Mouse (Mus musculus) C2C12 (cell line): ENCODE data around the gene Rnd1. TPM values are rescaled to one million over a fixed set of nuclear protein-coding genes. Genes with fewer than 3 reads are reported as not detected.

Source experiments
- H3K27me3 ChIP-seq: one replicate; pipeline ENCODE4 v1.6.1; 2011; ENCODE audit not compliant: control insufficient read depth, insufficient read depth, insufficient read length
- H3K36me3 ChIP-seq: one replicate; pipeline ENCODE4 v1.6.1; 2011; ENCODE audit not compliant: control insufficient read depth, insufficient read depth
- H3K4me3 ChIP-seq: one replicate; pipeline ENCODE4 v1.5.1; 2011; ENCODE audit warnings: mild to moderate bottlenecking, control low read depth; ENCODE audit not compliant: poor library complexity, insufficient read depth, severe bottlenecking
- H3K79me2 ChIP-seq: one replicate; pipeline ENCODE4 v1.6.1; 2011; ENCODE audit not compliant: control insufficient read depth, insufficient read depth
- H3K79me3 ChIP-seq: one replicate; pipeline ENCODE4 v1.6.1; 2011; ENCODE audit warnings: low read depth, control low read depth
- H3ac ChIP-seq: one replicate; pipeline ENCODE3; 2011; ENCODE audit warnings: low read depth; ENCODE audit not compliant: control insufficient read depth, insufficient read length
- CEBPB ChIP-seq: IDR thresholded peaks from one replicate; pipeline ENCODE4 v1.6.1; 2011; ENCODE audit warnings: low read depth, mild to moderate bottlenecking, control low read depth, moderate library complexity
- CTCF ChIP-seq: IDR thresholded peaks from one replicate; pipeline ENCODE4 v1.5.1; 2011; ENCODE audit not compliant: control insufficient read depth, insufficient read depth, insufficient read length
- FOSL1 ChIP-seq: IDR thresholded peaks from one replicate; pipeline ENCODE4 v1.8.0; 2011; ENCODE audit warnings: mild to moderate bottlenecking, low read length; ENCODE audit not compliant: poor library complexity, insufficient read depth, severe bottlenecking
- MAX ChIP-seq: IDR thresholded peaks from one replicate; pipeline ENCODE4 v1.6.1; 2011; ENCODE audit warnings: mild to moderate bottlenecking, control low read depth
- MYOD1 ChIP-seq: IDR thresholded peaks from one replicate; pipeline ENCODE4 v1.6.1; 2011; ENCODE audit warnings: low read depth; ENCODE audit not compliant: control insufficient read depth, insufficient read length
- MYOG ChIP-seq: IDR thresholded peaks from one replicate; pipeline ENCODE4 v1.6.1; 2011; ENCODE audit not compliant: control insufficient read depth, insufficient read length; ENCODE audit errors: extremely low read depth
- USF1 ChIP-seq: IDR thresholded peaks from one replicate; pipeline ENCODE4 v1.6.1; 2011; ENCODE audit warnings: low read depth, mild to moderate bottlenecking, control low read depth, moderate library complexity
- polyA plus RNA-seq: library from polyadenylated mRNA; unstranded; fragments of >200 nt; fragmentation: generic; extraction: Trizol; gene quantifications from one replicate; pipeline ENCODE4 v1.2.1, GENCODE M21; 2012; ENCODE audit warnings: missing spikeins

The Rnd1 gene
- polyA plus RNA-seq, 1 experiment = 10.5 TPM

DNA sequence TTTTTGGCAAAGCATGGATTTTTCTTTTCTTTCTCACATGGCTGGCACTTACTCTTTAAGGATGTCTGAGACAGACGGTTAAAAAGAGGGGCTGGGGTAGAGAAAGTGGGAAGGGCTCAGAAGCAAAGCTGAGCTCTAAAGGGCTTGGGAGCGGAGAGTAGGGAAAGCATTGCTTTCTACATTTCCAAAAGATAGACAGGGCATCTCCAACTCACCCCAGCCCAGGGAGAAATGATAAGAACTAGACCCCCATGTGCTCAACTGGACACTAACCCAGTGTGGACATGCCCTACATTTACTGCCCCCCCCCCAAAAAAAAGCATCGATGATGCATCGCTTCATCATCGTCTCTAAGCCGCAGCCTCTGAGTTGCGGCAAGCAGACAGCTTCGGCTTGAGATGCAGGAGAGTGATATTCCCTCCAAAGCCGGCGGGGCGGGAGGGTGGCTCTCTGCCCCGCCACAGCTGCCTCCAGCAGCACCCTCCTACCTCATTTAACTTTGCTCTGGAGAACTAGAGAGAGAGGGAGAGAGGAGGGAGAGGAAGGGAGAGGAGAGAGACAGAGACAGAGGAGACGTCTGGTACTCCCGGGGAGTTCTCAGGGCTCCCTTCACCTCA, 1.5 kb downstream of the Rnd1 start:
- Histone ChIP-seq H3ac (peak overlapping the region; percentile 47), H3K79me2 (no peaks in the 10 kb centered on the region), H3K27me3 (no peaks in the 10 kb centered on the region), H3K79me3 (no peaks in the 10 kb centered on the region), H3K4me3 (peak overlapping the region; percentile 37), H3K36me3 (peaks cover 5% of the 10 kb centered on the region)
- TF ChIP-seq CTCF (no peak), MAX (no peak), MYOD1 (no peak), CEBPB (no peak), FOSL1 (no peak), MYOG (no peak), USF1 (no peak)

DNA sequence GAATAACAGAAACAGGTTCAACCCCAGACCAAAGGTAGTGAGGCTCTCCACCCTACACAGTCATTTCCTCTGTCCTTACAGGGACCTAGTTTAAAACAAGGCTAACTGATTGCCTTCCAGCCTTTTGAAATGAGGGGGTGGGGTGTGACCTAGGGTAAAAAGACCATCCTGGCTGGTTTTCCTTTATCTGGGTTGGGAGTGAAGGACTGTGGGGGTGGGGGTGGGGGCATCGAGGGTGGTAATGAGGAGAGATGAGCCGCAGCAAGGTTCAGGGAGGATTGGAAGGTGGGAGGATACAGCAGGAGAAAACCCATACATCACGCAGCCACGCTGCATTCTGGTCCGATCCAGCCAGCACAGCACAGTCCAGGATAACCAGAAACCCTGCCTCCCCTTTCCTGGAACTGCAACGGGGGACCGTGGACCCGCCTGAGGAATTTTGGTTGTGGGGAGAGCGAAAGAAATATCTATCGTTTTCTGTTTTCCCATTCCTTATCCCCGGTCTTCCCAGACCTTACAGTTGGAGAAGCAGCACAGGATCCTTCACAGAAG, 2.2 kb downstream of the Rnd1 start:
- TF ChIP-seq MAX (no peak), MYOD1 (no peak), USF1 (no peak), FOSL1 (no peak), MYOG (no peak)
- H3ac ChIP-seq = peak overlapping the region; percentile 38
- no peaks in the 10 kb centered on the region for H3K79me3 ChIP-seq
- no peaks in the 10 kb centered on the region for H3K27me3 ChIP-seq
- no peaks in the 10 kb centered on the region for H3K79me2 ChIP-seq
- peaks cover 5% of the 10 kb centered on the region for H3K36me3 ChIP-seq
- H3K4me3 ChIP-seq = no peak overlapping the region

DNA sequence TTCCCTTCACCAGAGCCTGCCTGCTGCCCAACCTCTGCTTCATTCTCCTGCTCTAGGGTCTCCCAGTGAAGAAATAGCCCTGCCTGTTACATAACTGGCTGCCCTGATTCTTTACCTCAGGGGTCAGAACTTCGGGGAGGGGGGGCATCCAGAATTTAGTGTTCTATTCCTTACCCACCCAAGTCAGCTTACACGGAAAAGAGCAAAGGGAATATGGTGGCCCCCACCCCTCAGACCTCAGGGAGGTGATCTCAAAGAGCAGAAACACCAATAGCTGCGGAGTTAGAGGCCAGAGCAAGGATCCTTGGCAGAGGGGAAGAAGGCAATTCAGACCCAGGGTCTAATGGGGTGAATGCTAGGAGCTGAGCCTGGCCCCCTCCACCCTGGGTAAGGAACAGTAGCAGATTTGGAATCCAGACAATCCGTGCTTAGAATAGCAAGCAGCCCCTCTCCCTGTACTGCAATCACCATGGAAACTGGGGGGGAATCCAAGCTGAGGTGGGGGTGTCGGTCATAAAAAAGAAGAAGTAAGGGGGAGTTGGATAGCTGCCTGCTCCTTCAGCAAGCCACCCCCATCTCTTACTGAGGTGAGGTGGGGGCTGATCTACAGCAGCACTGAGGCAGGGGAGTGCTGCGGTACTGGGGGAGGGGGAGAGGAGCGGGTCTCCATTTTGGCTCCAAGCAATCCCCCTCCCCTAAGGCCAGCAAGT, 2.8 kb downstream of the Rnd1 start:
- no peak overlapping the region for H3ac ChIP-seq
- no peak overlapping the region for H3K4me3 ChIP-seq
- peaks cover 5% of the 10 kb centered on the region for H3K36me3 ChIP-seq
- TF ChIP-seq CEBPB (no peak), CTCF (no peak), MYOD1 (no peak), MAX (no peak), MYOG (no peak), USF1 (no peak), FOSL1 (no peak)
- H3K79me3 ChIP-seq = no peaks in the 10 kb centered on the region
- no peaks in the 10 kb centered on the region for H3K79me2 ChIP-seq
- H3K27me3 ChIP-seq = no peaks in the 10 kb centered on the region

GRCm38 (mm10) chr15:98673732-98674131, 3.5 kb downstream of the Rnd1 start:
- H3K79me2 ChIP-seq = no peaks in the 10 kb centered on the region
- no peaks in the 10 kb centered on the region for H3K79me3 ChIP-seq
- TF ChIP-seq MAX (no peak), CTCF (no peak), MYOG (no peak), USF1 (no peak), FOSL1 (no peak), CEBPB (no peak), MYOD1 (no peak)
- no peaks in the 10 kb centered on the region for H3K27me3 ChIP-seq
- peaks cover 5% of the 10 kb centered on the region for H3K36me3 ChIP-seq
- no peak overlapping the region for H3K4me3 ChIP-seq
- no peak overlapping the region for H3ac ChIP-seq

DNA sequence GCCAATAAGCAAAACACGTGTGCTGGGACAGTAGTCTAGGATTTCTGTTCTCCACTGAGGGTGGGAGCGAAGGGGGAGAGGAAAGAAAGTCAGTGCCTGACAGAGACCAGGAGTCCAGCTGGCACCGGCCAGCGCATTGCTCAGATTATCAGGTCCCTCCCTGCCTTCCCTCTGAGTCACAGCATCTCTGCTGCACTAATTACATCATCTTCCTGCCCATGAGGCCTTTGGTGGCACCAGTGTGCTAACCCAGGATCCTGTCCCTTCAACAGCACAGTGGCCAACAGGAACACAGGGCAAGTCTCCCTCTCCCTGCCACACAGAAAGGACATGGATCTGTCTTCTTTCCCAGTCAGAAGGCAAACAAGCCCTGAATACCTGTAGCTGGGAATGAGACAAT, 4.7 kb downstream of the Rnd1 start:
- TF ChIP-seq MYOD1 (peak; percentile 49), MAX (peak; percentile 95), FOSL1 (no peak), CEBPB (peak; percentile 83), CTCF (no peak), MYOG (no peak), USF1 (no peak)
- Histone ChIP-seq H3K36me3 (peaks cover 5% of the 10 kb centered on the region), H3K79me3 (no peaks in the 10 kb centered on the region), H3ac (peak overlapping the region; percentile 44), H3K27me3 (no peaks in the 10 kb centered on the region), H3K79me2 (no peaks in the 10 kb centered on the region), H3K4me3 (no peak overlapping the region)
